Mouse (Mus musculus) cerebellum, adult 2 months (tissue): Measurements from ENCODE around the gene Ndrg3. TPM values are rescaled to one million over a fixed set of nuclear protein-coding genes. Genes with fewer than 3 reads are reported as not detected.

Experiments used
- DNase-seq, 2 experiments: peaks; one replicate each; pipeline ENCODE4 v3.0.0; 2021
- H3K27ac ChIP-seq: fragments of 200-500 bp; 2 replicates; pipeline ENCODE4 v1.5.1; 2012; ENCODE audit warnings: low read length, control low read depth, inconsistent platforms; ENCODE audit not compliant: insufficient read depth
- H3K27me3 ChIP-seq: fragments of 200-500 bp; 2 replicates; pipeline ENCODE4 v1.6.1; 2012; ENCODE audit warnings: inconsistent platforms, mild to moderate bottlenecking, low read length, moderate library complexity; ENCODE audit not compliant: control insufficient read depth, insufficient read depth
- H3K4me1 ChIP-seq: fragments of 200-500 bp; 2 replicates; pipeline ENCODE4 v1.6.1; 2011; ENCODE audit warnings: low read length; ENCODE audit not compliant: control insufficient read depth, insufficient read depth
- H3K4me3 ChIP-seq: fragments of 200-500 bp; replicated peaks from 2 replicates; pipeline ENCODE3; 2011; ENCODE audit warnings: mild to moderate bottlenecking, low read depth, low read length, control low read depth; ENCODE audit not compliant: insufficient read depth
- CTCF ChIP-seq: fragments of 200-500 bp; IDR thresholded peaks from 2 replicates; pipeline ENCODE4 v1.5.1; 2011; ENCODE audit warnings: low read depth, mild to moderate bottlenecking, control low read depth, low read length, moderate library complexity, borderline replicate concordance; ENCODE audit not compliant: insufficient read depth
- POLR2A ChIP-seq: fragments of 200-500 bp; IDR thresholded peaks from 2 replicates; pipeline ENCODE4 v1.6.1; 2011; ENCODE audit warnings: low read length, control low read depth, borderline replicate concordance; ENCODE audit not compliant: insufficient read depth
- WGBS: fragments of 180-500 bp; shearing (Covaris S2); methylation state at CpG from one replicate; pipeline ENCODE4 v1.1.7; 2018; 5-methylcytosine and 5-hydroxymethylcytosine counted together
- polyA plus RNA-seq: library from polyadenylated mRNA; depleted of rRNA; stranded (reverse); fragments of >200 nt; gene quantifications from 2 replicates; pipeline ENCODE4 v1.2.3, GENCODE M21; 2012

The Ndrg3 gene
- polyA plus RNA-seq, 1 experiment: 782 TPM

DNA sequence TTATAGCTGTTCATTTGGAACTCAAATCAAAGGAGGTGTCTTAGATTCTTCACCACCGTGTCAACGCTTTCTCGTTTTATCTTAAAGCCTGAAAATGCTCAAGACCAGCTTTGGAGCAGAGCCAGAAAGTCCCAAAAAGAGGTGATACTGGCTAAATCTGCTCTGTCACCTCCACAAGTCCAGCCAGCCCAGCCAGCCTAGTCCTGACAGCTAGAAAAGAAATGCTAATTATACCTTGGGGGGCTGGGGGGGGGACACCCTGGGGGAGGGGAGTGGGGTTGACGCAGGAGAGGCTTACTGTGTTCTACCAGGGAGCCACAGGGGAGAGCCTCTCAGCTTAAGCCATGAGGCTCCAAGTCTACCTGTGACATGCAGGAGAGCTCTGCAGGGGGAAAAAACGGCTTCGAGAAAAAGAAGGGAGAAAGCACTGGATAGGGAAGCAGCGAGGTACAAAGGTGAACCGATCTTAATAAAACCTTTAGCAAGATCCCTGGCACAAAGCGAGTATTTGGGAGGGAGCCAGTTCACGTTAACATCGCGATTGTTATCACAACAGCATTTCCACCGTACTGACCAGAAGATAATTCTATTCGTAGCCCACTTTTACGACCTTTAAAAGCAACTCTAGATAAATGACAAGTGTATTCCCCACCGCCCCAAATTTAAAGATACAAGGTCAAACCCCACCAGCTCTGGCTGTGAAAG is 977 bp downstream of the Ndrg3 start:
- 2% methylated on average over 16 of the region's 16 CpGs for WGBS
- peak overlapping the region; percentile 98 for H3K27ac ChIP-seq
- TF ChIP-seq POLR2A: no peak
- no peak for TF ChIP-seq CTCF
- peaks cover 5% of the 10 kb centered on the region; the same call in 1 of the 2 replicates for H3K4me1 ChIP-seq
- H3K4me3 ChIP-seq: peak overlapping the region; percentile 95
- peak; percentile 58 to 59 for DNase-seq
- H3K27me3 ChIP-seq: no peaks in the 10 kb centered on the region

DNA sequence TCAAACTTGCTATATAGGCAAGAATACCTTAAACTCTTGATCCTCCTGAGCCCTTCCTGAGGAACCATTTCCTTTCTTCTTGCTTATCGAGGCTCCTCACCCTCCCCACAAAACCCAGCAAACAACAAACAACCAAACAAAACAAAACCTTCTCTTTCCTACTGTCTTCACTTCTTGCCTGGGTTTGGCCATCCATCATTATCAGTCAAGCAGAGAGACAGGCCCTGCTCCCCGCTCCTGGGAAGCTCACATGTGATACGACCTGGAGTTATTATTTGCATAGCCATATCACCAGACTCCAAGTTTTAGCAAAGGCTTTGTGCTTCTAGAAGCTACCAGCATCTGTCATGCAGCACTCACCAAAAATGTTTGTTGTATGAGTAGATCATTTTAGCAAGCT is 4.5 kb downstream of the Ndrg3 start:
- Histone ChIP-seq H3K27ac (no peak overlapping the region), H3K4me3 (peak overlapping the region; percentile 24), H3K27me3 (no peaks in the 10 kb centered on the region), H3K4me1 (peaks cover 11% of the 10 kb centered on the region; the same call in 1 of the 2 replicates)
- TF ChIP-seq CTCF: no peak
- no peak for TF ChIP-seq POLR2A
- DNase-seq: no peak
- 12% methylated on average over 3 of the region's 3 CpGs for WGBS

DNA sequence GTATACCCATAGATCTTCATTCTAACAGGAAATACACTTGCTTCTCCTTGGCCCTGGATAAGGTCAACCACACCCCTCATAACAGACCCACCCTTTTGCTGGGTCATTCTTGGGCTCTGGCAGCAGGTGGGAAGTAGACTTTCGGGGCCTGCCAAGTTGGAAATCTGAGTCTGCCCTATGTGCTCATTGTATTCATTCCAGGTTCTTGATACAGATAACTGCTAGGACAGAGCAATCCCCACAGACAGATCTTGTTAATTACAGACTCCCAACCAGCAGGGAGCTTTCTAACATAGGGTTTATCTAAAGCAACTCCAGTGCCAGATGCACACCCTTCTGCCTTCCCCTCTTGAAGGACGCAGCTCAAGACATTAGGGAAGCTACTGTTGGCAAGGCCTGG is 9.0 kb downstream of the Ndrg3 start:
- H3K27ac ChIP-seq: peak overlapping the region; percentile 58
- WGBS: 8% methylated on average over 2 of the region's 2 CpGs
- DNase-seq: peak; percentile 50 to 65

DNA sequence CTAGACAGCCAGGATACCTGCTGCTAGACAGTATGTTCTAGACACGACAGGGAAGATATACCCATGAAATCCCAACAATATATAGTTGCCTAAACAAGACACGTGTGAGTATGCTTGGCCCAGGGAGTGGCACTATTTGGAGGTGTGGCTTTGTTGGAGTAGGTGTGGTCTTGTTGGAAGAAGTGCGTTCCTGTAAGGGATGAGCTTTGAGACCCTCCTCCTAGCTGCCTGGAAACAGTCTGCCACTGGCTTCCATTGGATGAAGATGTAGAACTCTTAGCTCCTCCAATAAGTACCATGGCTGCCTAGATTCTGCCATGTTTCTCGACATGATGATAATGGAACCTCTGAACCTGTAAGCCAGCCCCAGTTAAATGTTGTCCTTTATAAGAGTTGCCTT is 10.6 kb downstream of the Ndrg3 start:
- no peak overlapping the region for H3K4me3 ChIP-seq
- 38% methylated on average over 4 of the region's 4 CpGs for WGBS

More for the DNA sequence above, 9.0 kb downstream of the Ndrg3 start:
- TF ChIP-seq POLR2A (no peak), CTCF (no peak)
- Histone ChIP-seq H3K27me3 (no peaks in the 10 kb centered on the region), H3K4me3 (peak overlapping the region; percentile 1), H3K4me1 (peaks cover 15% of the 10 kb centered on the region; the same call in 1 of the 2 replicates)

DNA sequence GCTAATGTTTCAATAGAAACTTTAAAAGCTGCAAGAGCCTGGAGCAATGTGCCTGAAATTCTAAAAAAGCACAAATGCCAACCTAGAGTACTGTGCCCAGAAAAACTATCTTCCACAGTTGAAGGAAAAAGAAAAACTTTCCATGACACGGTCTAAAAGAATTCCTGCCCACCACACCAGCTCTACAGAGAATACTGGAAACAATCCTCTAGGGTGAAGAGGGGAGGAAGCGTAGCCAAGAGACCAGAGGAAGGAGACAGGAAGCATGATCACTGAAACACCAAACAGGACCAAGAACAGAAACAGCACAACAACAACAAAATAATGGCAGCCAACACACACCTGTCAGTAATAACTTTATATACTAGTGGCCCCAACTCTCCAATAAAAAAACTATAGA is 11.8 kb downstream of the Ndrg3 start:
- WGBS: 33% methylated on average over 2 of the region's 2 CpGs

More for the DNA sequence above, 10.6 kb downstream of the Ndrg3 start:
- TF ChIP-seq CTCF (no peak), POLR2A (no peak)
- H3K4me1 ChIP-seq: peaks cover 23% of the 10 kb centered on the region; the same call in 1 of the 2 replicates
- H3K27me3 ChIP-seq: no peaks in the 10 kb centered on the region
- H3K27ac ChIP-seq: no peak overlapping the region
- DNase-seq: no peak

DNA sequence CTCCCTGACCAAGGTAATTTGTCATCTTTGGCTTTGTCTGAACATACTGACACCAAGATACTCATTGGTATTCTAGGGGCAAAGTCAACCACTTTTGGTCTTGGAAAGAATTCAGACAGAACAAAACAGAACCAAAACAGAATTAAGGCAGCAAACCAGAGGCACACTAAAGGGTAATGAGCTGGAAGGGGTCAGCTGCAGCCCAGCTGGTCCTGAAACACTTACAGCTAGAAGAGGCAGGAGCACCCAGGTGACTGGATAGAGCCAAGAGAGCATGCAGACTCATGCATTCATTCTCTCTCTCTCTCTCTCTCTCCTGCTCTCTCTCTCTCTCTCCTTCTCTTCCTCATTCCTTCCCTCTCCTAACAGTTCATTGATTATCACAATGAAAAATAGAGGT is 15.1 kb downstream of the Ndrg3 start:
- peak overlapping the region; percentile 75; the same call in 1 of the 2 replicates for H3K27ac ChIP-seq
- H3K4me1 ChIP-seq: peaks cover 42% of the 10 kb centered on the region; the same call in 1 of the 2 replicates
- DNase-seq: no peak

More for the DNA sequence above, 11.8 kb downstream of the Ndrg3 start:
- TF ChIP-seq POLR2A (no peak), CTCF (no peak)
- H3K27me3 ChIP-seq: no peaks in the 10 kb centered on the region
- H3K27ac ChIP-seq: no peak overlapping the region
- no peak overlapping the region for H3K4me3 ChIP-seq
- H3K4me1 ChIP-seq: peaks cover 28% of the 10 kb centered on the region; the same call in 1 of the 2 replicates
- DNase-seq: no peak

DNA sequence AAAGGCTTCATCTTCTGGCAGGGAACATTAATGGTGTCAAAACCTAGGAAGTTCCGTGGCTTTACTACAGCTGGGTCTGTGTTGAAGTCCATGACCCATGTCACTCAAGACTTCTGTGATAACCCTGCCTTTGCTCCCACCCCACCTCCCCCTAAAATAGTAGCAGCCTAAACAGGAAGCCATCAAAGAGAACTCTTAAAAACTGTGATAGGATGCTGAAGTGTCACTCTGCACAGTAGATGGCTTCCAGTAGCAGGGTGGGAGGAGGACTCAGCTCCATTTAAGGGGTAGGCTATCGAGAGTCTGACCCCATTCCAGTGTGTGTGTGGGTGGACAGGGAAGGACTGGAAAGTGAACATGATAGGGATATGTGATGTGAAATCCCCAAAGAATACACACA is 16.9 kb downstream of the Ndrg3 start:
- 14% methylated on average over 2 of the region's 2 CpGs for WGBS
- no peak for TF ChIP-seq POLR2A
- no peak for TF ChIP-seq CTCF
- Histone ChIP-seq H3K4me1 (peaks cover 52% of the 10 kb centered on the region), H3K27me3 (no peaks in the 10 kb centered on the region), H3K27ac (peak overlapping the region; percentile 84), H3K4me3 (no peak overlapping the region)
- no peak for DNase-seq

More for the DNA sequence above, 15.1 kb downstream of the Ndrg3 start:
- no peak for TF ChIP-seq POLR2A
- Histone ChIP-seq H3K4me3 (no peak overlapping the region), H3K27me3 (no peaks in the 10 kb centered on the region)

DNA sequence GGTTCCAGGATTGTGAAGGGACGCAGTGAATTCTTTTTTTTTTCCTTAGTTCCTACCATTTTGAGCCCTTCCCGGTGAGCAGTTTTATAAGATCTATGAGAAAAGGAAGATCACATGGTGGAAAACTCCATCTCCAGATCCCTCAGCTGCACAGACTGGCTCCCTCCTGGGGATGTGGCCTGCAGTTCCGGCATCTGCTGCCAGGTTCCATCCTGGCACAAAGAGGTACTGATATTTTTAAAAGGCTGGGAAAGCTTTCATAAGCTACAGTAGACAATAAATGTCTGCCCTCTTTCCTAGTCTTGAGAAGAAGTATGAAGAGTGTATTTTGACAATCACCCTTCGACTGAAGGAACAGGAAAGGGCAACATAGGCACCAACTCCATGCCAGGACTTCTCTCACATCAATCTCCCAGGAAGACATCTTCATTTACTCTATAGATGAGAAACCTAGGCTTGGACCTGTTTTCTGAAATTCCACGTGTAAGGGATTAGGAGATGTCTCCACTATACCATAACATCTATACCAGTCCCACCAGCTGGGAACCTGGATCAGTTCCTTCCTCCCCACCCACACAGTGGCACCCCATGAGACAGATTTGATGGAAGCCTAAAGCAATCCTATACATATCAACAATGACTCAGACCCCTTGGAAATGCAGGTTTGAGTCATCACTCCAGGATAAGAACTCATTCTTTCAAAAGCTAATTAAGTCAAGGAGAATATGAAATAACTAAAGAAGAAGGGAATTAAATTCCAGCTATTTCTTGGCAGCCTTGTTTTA is 18.3 kb downstream of the Ndrg3 start:
- Histone ChIP-seq H3K4me3 (no peak overlapping the region), H3K27ac (peak overlapping the region; percentile 92), H3K27me3 (no peaks in the 10 kb centered on the region), H3K4me1 (peaks cover 56% of the 10 kb centered on the region)
- 9% methylated on average over 5 of the region's 5 CpGs for WGBS
- DNase-seq: peak; percentile 80 to 91
- TF ChIP-seq POLR2A: no peak
